Mouse (Mus musculus) ES-CJ7 (cell line): ENCODE measurements around the gene Tmem223.

Experiments used
- DNase-seq: peaks from one replicate; pipeline ENCODE4 v3.0.0; 2011; ENCODE audit warnings: low read depth, low spot score

The Tmem223 gene

DNA sequence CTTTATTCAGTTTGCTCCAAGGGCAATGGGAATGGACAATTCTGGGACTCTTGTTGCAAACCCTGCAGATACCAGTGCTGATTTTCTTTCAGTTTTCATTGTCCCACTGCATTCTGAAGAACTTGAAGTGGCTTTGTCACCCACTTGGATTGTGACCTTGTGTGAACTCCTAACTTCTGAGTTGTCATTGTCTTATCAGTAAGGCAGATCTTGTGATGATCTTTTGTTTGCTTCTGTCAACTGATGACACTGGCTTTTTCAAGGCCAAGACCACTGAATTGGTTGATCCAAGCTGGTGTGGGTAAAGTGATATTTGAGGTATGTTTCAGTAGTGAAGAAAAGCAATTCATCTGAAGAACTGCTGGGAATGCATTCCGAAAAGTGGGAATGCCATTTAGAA is 25.4 kb upstream of the Tmem223 start:
- DNase-seq = no peak

DNA sequence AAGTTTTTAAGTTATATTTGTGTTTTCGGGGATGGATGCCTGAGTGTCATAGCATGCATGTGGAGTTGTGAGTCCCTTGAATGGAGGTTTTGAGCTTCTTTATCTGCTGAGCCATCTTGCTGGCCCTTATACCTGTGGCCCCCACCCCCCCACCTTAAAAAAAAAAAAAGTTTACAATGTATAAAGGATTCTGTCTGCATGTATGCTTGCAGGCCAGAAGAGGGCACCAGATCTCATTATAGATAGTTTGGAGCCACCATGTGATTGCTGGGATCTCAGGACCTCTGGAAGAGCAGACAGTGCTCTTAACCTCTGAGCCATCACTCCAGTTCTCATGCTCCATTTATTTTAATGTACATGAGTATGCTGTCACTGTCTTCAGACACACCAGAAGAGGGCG is 23.4 kb upstream of the Tmem223 start:
- peak; percentile 61 for DNase-seq

DNA sequence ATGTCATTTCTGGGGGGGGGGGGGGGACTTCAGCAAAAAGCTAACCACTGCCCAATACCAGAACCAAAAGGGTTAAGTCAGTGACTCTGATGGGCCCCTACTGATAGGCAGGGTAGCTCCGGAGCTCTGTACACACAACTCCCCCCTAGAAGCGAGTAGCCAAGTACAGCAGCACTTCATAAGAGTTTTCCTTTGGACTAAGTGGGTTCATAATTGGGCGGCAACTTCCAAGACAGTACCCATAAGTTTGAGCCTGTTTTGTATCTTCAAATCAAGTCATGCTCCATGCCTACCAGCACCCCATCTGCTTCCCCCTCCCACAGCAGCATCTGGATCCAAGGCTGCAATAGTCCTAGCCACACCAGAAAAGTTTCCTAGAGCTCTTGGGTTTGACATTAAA is 15.1 kb upstream of the Tmem223 start:
- no peak for DNase-seq

DNA sequence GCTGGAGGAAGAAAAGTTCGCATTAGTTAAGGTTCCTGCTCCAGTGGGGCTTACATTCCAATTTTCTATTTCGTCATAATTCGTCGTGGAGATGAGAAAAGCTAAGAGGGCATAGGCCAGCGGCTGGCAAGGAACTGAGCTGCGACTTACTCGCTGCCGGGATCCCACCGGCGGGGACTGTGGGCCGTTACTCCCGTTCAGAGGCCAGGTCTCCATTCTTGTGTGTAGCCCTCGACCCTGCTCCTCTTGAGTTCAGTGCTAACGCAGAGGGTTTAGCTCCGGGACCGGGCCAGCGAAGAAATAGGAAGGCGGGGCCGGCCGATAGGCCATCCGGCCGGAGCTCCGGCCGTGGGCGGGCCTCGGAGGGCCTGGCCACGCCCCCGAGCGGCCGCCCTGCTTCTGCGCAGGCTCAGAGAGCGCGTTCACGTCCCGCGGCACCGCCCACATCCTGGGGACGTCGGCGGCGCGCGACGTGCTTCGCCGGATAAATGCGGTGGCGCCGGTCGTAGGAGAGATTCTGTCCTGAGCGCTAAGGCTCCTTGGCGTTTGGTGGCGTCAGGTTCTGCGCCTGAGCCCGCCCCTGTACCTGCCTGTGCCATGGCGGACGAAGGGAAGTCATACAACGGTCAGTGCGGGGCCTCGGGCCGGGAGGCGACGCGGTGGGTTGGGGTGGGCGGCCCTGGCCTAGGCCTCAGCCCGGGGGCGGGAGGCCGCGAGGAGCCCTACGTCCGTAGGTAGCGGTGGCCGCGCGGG is 14.0 kb upstream of the Tmem223 start, which contains the start of gene Nxf1:
Gene Nxf1, plus strand, starts transcription at position 439 of the 753 bp plus-strand sequence.
- DNase-seq = peak; percentile 94

DNA sequence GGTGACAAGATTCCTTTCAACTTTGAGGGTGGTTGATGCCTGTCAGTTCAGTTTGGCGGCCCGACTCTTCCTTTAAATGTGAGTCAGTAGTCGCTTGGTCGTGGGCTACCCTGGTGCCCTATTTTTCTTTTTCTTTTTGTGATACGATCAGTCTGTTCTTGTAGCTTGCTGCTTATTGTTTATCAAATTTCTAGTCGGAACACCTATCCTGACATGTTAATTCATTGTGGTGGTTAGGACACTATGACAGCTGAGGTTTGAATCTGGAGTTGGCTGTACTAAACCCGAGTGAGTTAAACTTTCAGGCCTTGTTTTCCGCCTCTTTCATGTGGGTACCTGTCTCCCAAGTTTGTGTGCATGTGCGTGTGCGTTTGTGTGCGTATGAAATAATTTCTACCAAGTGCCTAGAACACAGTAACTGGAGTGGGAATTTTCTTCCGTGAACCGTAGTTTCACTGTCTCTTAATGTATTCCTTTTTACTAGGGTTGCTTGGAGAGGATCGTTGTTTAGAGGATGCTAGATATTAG is 13.3 kb upstream of the Tmem223 start:
- DNase-seq = no peak

DNA sequence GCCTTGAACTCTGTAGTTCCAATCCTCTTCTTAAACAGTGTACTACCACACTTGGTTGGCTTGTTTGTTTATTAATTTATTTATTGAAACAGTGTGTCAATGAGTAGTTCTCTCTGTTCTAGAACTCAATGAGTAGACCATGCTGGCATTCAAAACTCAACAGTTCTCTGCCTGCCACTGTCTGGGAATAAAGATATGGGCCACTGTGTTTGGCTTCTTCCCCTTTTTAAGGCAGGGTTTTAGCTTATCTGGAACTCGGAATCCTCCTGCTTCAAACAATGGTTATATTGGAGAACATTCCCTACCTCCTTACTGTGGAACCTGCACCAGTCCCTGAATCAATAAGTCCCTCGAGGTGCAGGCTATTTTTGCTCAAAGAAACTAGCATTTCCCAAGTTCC is 11.9 kb upstream of the Tmem223 start:
- DNase-seq = no peak

DNA sequence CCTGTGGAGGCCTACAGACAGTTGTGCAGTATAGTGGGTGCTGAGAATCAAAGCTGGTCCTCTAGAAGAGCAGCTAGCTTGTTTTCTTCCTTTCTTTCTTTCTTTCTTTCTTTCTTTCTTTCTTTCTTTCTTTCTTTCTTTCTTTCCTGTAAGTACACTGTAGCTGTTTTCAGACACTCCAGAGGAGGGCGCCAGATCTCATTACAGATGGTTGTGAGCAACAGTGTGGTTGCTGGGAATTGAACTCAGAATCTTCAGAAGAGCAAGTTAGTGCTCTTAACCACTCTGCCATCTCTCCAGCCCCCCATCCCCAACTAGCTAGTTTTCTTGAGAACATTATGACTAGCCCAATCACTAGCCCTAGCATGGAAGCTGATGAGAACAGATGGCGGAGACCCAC is 10.0 kb upstream of the Tmem223 start:
- DNase-seq = no peak

DNA sequence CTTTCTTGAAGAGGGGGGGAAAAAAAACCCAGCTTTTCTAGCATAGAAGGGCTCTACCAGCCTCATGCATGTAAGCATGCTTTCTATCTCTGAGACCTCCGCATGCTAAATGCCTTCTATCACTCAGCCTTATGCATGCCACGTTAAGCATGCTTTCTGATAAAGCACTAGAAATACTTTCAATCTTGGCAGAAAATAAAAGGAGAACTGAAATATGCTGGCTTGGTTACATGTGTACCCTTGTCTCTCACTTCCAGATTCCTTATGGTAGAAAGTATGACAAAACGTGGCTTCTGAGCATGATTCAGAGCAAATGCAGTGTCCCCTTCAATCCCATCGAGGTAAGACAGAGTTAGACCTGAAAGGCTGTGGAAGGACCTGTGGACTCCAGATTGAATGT is 7.5 kb upstream of the Tmem223 start:
- DNase-seq = no peak

DNA sequence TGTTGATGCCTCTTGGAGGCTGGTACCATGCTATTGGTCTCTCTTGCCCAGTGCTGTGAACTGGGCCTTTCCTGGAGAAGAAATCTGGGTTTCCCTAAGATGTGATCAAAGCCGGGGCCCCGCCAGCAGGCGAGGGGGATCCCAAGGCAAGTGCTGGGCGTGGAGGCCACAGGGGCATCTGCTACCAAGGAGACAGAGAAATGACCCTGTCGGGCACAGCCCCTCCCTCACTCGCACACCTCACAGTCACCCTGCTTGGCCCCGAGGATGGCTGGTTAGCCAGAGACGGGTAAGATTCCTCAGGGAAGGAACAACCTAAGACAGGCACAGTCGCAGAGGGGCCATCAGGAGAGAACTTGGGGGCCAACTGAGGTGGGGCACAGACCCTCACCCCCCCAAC is 5.2 kb upstream of the Tmem223 start:
- no peak for DNase-seq

DNA sequence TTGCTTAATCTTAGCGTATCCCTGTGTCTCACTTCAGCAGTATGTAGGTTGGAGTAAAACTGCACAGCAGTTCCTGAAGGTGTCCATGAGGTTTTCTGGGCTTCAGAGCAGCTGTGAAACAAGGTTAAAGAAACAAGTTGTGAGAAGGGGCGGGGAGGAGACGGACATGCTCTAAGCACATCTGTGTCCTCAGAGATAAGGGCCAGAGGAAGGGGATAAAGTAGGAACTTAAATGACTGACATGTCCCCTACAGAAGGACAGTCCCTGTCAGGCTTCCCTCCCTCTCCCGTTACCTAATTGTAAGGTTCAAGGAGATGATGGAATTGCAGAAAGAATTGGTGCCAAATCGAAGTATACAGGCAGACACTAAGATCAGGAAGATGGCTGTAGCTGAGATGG is 2.2 kb downstream of the Tmem223 start:
- no peak for DNase-seq

DNA sequence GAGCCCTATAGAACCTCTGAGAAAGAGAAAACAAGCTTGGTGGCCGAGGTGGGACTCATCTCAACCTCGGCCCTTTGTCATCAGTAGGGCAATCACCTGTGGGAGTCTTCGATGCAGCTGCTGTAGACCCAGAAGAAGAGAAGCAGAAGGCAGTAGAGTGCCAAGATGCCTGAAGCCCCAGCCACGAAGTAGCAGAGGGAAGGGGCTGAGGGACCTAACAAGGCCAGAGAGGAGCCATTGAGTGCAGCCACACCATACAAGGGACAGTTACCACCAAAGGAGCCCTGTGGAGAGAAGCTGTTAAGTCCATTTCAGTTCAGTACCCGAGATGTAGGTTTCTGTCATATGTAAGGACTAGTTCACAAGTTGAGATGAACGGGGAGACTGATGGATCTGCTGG is 2.6 kb downstream of the Tmem223 start:
- no peak for DNase-seq

DNA sequence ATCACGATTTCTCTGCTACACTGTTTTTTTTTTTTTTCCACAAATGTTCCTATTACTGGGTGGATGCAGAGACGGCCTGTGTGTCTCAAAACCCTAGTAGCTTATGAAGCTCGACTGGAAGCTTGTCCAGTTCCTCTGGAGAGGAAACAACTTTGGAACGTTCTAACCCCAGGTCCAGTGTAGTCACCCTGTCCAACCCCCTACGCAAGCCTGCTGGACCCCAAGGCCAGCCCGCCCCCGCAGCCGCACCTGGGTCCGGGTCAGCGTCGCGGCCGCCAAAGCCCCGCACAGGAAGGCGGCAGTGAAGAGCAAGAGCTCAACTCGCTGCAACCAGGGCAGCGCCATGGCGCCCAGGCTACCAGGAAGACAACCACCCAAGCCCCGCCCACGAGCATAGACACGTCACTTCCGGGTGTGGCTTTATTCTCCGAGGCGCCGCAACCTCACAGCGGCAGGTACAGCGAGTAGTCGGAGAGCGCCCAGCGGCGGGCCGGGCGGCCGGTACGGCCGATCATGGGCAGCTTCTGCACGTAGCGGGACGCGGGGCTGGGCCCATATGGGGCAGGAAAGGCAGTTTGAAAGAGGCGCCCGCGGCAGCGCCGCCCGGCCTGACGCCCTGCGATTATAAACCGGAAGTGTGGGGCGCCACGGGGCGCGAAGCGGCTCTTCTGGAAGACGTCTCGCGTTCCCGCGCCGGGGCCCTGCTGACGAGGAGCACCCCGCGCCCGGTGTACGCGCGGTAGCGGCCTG is 3.5 kb downstream of the Tmem223 start, which contains the start of gene Tmem179b:
Gene Tmem179b, minus strand, starts transcription at position 382 of the 750 bp plus-strand sequence.
- DNase-seq = peak; percentile 93

DNA sequence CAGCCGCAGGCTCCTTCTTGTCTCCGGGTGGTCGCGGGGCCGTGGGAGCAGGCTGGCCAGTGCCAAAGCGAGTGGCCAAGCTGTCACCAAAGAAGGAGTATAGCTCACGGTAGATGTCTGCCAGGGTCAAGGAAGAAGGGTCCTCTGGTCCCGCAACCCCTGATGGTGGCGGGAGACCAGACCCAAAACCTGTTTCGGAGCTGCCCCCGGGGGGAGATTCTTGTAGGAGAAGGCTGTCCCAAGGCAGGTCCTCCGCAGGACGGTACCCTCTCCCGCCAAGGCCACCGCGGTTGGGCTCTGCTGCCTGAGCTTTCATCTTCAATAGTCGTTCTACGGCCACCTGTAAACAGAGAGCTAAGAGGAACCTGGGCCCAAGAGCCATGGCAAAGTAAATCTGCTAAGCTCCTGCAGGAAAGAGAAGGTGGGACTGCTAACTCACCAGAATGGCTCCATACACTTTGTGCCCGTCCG is 4.2 kb downstream of the Tmem223 start:
- DNase-seq = no peak

DNA sequence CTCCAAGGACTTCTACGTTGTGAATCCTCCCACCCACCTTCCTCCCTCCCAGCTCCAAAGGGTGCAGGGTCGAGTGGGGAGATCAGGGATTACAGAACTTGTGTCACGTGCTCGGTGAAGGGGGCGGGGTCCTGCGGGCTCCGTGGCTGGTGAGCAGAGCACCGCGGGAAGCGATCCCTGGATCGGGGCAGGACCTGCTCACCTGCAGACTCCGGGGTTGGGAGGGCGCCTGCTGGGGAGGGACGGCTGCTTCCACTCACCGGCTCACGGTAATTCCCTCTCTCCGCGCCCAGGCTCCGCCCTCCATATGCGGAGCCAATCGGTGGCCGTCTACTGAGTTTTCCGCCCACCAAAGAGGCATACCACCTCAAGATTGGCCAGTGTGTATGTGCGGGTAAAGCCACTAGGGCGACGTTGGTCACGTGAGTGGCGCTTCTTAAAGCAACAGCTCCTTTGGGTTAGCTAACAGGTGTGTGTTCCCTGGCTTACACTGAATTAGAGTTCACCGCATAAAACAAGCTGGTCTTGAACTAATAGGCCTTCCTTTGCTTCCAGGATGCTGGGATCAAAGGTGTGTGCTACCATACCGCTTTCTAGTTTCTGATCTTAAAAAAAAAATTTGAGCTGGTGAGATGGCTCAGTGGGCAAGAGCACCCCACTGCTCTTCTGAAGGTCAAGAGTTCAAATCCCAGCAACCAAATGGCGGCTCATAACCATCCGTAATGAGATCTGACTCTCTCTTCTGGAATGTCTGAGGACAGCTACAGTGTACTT is 15.4 kb downstream of the Tmem223 start, which contains the start of gene Taf6l:
Gene Taf6l, minus strand, starts transcription at position 410 of the 774 bp plus-strand sequence.
- DNase-seq = peak; percentile 99

DNA sequence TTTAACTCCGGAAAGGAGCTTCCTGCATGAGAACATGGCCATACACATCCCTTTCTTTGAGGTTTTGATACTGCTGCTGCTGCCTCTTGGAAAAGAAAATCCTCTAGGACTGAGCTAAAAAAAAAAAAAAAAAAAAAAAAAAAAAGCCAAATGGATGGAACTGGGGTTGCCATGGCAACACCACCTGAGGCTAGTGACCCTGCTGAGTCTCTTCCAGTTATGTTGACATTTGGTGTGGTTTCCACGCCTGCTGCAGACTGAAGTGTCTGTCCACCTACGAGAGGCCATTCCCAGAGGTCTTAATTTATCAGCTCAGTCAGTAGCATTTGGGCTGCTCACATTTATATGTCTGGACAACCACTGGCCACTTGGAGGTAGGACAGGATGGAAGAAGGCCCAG is 17.7 kb downstream of the Tmem223 start:
- DNase-seq = peak; percentile 38

DNA sequence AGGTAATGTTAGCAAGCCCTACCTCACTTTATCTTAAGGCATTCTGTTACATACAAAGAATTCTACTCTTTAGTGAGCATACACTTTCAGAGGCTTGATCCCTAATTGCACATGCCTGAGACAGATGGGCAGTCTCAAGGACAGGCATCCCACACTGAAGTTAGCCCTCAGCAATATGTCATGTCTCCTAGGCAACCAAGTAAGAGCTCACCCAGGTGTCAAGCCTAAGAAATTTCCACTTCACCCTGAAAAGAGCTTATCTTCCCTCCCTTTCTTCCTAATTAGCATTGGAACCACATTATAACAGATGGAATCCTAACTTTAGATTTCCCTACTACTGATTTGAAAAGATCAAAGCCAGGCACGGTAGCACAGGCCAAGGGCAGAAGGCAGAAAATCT is 18.4 kb downstream of the Tmem223 start:
- DNase-seq = no peak

DNA sequence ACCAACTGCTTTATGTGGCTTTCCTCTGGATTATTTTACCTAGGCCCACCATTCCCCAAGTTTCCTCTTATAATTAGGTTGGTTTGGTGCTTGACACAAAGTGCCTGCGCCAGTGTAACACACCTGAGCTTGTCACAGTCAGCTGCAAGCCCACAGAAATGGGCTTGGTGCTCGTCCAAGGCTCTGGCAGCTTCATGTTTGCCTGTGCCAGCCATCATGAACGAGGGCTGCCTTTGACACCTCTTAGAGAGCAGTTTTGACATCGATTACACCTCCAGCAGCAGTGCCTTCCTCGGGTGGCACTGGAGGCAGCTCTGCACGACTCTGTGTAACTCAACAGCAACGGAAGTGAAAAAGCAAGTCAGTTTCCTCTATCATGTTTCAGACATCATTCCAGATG is 19.4 kb downstream of the Tmem223 start:
- DNase-seq = no peak

DNA sequence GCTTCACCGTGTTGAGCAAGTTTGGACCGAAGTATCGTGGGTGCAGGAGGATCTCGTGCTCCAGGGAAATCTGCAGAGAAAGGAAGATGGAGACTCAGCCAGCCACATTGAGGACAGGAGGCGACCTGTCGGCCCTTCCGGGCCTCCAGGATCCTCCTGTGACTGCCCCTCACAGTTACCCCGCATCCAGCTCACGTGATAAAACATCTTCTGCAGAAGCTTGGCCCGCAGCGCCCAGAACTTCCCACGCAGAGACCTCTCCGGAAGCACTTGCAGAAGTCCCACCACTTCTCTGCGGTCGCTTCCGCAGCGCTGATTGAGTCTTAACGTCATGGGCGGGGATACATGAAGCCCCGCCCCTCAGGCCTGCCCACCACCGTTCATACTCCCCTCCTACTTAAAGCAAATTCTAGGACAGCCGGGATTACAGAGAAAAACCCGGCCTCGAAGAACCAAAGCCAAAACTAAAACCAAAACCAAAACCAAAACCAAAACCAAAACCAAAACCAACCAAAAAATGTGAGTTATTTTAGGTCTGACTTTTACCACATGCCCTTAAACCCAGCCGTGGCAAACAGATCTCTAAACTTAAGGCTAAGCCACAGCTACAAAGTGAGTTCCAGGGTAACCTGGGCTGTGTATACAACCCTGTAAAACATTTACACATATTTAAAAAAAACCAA is 27.6 kb downstream of the Tmem223 start, which contains the start of gene Polr2g:
Gene Polr2g, minus strand, starts transcription at position 314 of the 683 bp plus-strand sequence.
- peak; percentile 95 for DNase-seq

DNA sequence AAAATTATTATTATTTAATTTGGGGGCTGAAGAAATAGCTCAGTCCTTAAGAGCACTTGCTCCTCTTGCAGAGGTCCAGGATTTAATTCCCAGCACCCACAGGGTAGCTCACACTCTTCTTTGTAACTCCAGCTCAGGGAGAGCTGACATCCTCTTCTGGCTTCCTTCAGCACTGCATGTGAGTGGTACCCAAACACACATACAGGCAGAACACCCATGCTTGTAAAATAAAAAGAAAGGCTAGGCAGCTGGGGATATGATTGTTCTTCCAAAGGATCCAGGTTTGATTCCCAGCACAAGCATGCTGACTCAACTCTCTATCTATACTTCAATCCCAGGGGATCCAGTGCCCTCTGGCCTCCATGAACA is 28.1 kb downstream of the Tmem223 start:
- no peak for DNase-seq

DNA sequence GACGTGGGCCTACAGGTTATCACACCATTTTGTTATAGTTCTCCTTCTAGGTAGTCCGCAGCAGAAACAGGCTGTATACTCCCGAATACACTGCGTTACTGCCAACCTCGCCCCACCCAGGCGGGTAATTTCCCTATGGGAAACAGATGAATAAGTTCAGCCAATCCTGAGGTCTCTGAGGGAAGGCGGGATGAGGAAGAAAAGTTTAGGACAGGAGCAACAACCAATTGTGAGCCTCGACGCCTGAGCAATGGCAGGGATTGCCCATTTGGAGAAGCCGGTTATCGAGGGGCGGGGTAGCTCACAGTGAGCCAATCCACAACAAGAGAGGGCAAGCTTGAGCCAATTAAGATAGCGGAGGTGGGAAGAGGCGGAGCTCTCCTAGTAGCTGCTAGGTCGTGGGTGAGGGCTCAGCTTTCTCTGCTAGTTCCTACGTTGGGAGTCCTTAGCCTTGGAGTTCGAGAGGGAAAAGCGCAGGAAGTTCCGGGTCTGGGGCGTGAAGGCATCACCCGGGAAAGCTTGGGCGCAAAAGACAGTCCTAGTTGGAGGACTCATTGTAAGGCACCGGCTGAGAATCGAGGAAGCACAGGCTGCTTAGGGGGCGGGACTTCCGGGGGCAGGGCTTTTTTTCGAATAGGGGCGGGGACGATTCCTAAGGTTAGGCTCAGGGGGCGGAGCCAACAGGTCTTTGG is 31.5 kb downstream of the Tmem223 start, which contains the start of gene Zbtb3:
Gene Zbtb3, plus strand, starts transcription at position 426 of the 692 bp plus-strand sequence.
- peak; percentile 99 for DNase-seq
